Mouse (Mus musculus) olfactory bulb, adult 2 months (tissue): Measurements from ENCODE around the gene Ptpn13.

Source experiments
- CTCF ChIP-seq: fragments of 200-500 bp; IDR thresholded peaks from 2 replicates; pipeline ENCODE4 v1.5.1; 2012; ENCODE audit warnings: low read depth, mild to moderate bottlenecking, low read length, moderate library complexity; ENCODE audit not compliant: insufficient read depth
- POLR2A ChIP-seq: fragments of 200-500 bp; IDR thresholded peaks from 2 replicates; pipeline ENCODE4 v1.6.1; 2012; ENCODE audit warnings: mild to moderate bottlenecking, low read depth, low read length, moderate library complexity; ENCODE audit not compliant: insufficient read depth

DNA sequence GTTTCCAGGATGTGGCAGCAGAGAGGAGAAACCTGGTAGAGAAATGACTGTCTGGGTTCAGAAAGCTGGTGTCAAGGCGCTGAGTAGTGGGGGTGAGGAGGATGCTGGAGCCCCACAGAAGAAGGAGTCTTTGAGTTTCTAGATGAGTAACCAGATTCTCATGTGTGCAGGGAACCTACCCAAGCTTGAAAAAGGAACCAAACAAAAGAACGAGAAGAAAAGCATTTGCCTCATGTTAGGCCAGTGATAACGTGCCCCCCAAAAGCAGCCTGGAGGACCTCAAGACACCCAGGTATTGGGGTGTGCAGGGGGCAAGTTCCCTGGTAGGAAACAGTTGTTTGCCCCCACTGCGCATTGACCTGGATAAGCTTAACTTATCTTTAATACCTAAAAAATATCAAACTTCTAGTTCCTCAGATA is 17.3 kb downstream of the Ptpn13 start:
- TF ChIP-seq CTCF (no peak), POLR2A (no peak)
